In genomic region chr4:49480104-49480760, GRCm38 (mm10) we compare ENCODE assay signal across 11 mouse cellular contexts. TPM values are rescaled to one million over a fixed set of nuclear protein-coding genes. Genes with fewer than 3 reads are reported as not detected.
DNase-seq lines count a peak whose midpoint lies in the region; ATAC-seq lines count a peak whose summit lies in the region.
"Had no signal": no experiment of that assay in that cellular context is flagged by ENCODE, and none has a peak within 500 bp of the region (broad histone marks: within the 10 kb centered on the region; RNA-seq: fewer than 3 reads in every experiment).

No protein-coding gene starts in this region.

- no peaks in the 10 kb centered on the region for H3K9me3 ChIP-seq in heart, embryonic 11.5 days (replicated peaks; ENCODE audit: control insufficient read depth, low read length)
- H3K9me3 ChIP-seq in embryonic facial prominence, embryonic 11.5 days (replicated peaks; ENCODE audit: control insufficient read depth, low read length), result no peaks in the 10 kb centered on the region
- no peaks in the 10 kb centered on the region for H3K9me3 ChIP-seq in kidney, embryonic 16.5 days (ENCODE audit: low read length)
- H3K9me3 ChIP-seq in midbrain, embryonic 10.5 days (replicated peaks), result no peaks in the 10 kb centered on the region
- H3K9me3 ChIP-seq: neural tube, embryonic 12.5 days had no signal

- peak overlapping the region; percentile 22 for H3K4me3 ChIP-seq in heart, embryonic 11.5 days (ENCODE audit: low read depth, low read length)
- H3K4me3 ChIP-seq in embryonic facial prominence, embryonic 11.5 days (ENCODE audit: low read depth, low read length), result no peak overlapping the region
- peak overlapping the region; percentile 4; the same call in 1 of the 2 replicates for H3K4me3 ChIP-seq in kidney, embryonic 16.5 days (ENCODE audit: low read length)
- no peak overlapping the region for H3K4me3 ChIP-seq in midbrain, embryonic 10.5 days
- H3K4me3 ChIP-seq: neural tube, embryonic 12.5 days had no signal

- H3K9ac ChIP-seq in heart, embryonic 11.5 days (ENCODE audit: low read depth, low read length), result no peak overlapping the region
- no peak overlapping the region for H3K9ac ChIP-seq in embryonic facial prominence, embryonic 11.5 days (replicated peaks; ENCODE audit: low read length)
- H3K9ac ChIP-seq in kidney, embryonic 16.5 days (replicated peaks; ENCODE audit: low read length), result no peak overlapping the region
- H3K9ac ChIP-seq: neural tube, embryonic 12.5 days had no signal

- no peaks in the 10 kb centered on the region for H3K4me1 ChIP-seq in heart, embryonic 11.5 days (ENCODE audit: control insufficient read depth, insufficient read depth, low read length)
- H3K4me1 ChIP-seq in embryonic facial prominence, embryonic 11.5 days (ENCODE audit: control insufficient read depth, insufficient read depth, low read length), result no peaks in the 10 kb centered on the region
- H3K4me1 ChIP-seq in kidney, embryonic 16.5 days (ENCODE audit: insufficient read depth, low read length), result peaks cover 4% of the 10 kb centered on the region; the same call in 1 of the 2 replicates
- peaks cover 21% of the 10 kb centered on the region for H3K4me1 ChIP-seq in midbrain, embryonic 10.5 days

- H3K4me2 ChIP-seq in heart, embryonic 11.5 days, result peak overlapping the region; percentile 54
- peak overlapping the region; percentile 25; the same call in 1 of the 2 replicates for H3K4me2 ChIP-seq in embryonic facial prominence, embryonic 11.5 days (ENCODE audit: low read depth, low read length)
- H3K4me2 ChIP-seq in kidney, embryonic 16.5 days (replicated peaks; ENCODE audit: low read depth, low read length), result peak overlapping the region; percentile 37
- H3K4me2 ChIP-seq: neural tube, embryonic 12.5 days had no signal

- 14% methylated on average over 21 of the region's 21 CpGs for WGBS in heart, embryonic 11.5 days (ENCODE audit: insufficient replicate concordance)
- 24% methylated on average over 21 of the region's 21 CpGs for WGBS in embryonic facial prominence, embryonic 11.5 days
- 15% methylated on average over 21 of the region's 21 CpGs for WGBS in kidney, embryonic 16.5 days
- WGBS in midbrain, embryonic 10.5 days, result 26% methylated on average over 21 of the region's 21 CpGs

- no peaks in the 10 kb centered on the region for H3K36me3 ChIP-seq in heart, embryonic 11.5 days (ENCODE audit: control insufficient read depth, insufficient read depth, low read length)
- H3K36me3 ChIP-seq in embryonic facial prominence, embryonic 11.5 days (replicated peaks; ENCODE audit: control insufficient read depth, insufficient read depth, low read depth, low read length), result no peaks in the 10 kb centered on the region
- H3K36me3 ChIP-seq in kidney, embryonic 16.5 days (ENCODE audit: insufficient read depth, low read length), result no peaks in the 10 kb centered on the region
- H3K36me3 ChIP-seq in midbrain, embryonic 10.5 days, result no peaks in the 10 kb centered on the region
- H3K36me3 ChIP-seq: neural tube, embryonic 12.5 days had no signal

- intact Hi-C loops in heart, postnatal 25 days (cut with DNase I), result no loop called here

- no peak overlapping the region for H3K27ac ChIP-seq in heart, embryonic 11.5 days (ENCODE audit: low read depth, low read length)
- no peak overlapping the region for H3K27ac ChIP-seq in embryonic facial prominence, embryonic 11.5 days (replicated peaks; ENCODE audit: low read depth, low read length)
- no peak overlapping the region for H3K27ac ChIP-seq in kidney, embryonic 16.5 days (ENCODE audit: low read length)
- no peak overlapping the region for H3K27ac ChIP-seq in midbrain, embryonic 10.5 days (replicated peaks)
- H3K27ac ChIP-seq: neural tube, embryonic 12.5 days had no signal

- ATAC-seq in heart, embryonic 11.5 days (replicated peaks; ENCODE audit: insufficient number of reproducible peaks, low FRiP score, low TSS enrichment), result no peak
- ATAC-seq in embryonic facial prominence, embryonic 11.5 days (replicated peaks; ENCODE audit: insufficient number of reproducible peaks, low FRiP score, low TSS enrichment, low read depth), result no peak
- ATAC-seq in kidney, embryonic 16.5 days (ENCODE audit: low FRiP score, low TSS enrichment), result no peak

- no peak for DNase-seq in heart, postnatal 25 days (ENCODE audit: low spot score)
- peak; percentile 4 for DNase-seq in embryonic facial prominence, embryonic 11.5 days (ENCODE audit: low spot score)
- DNase-seq in midbrain, embryonic 10.5 days (ENCODE audit: low spot score), result peak; percentile 14
- DNase-seq in cerebellum, postnatal 4 days (ENCODE audit: low spot score in 2 of 2), result no peak
- no peak for DNase-seq in adrenal gland, postnatal 14 days
- DNase-seq in spleen, postnatal 4 days (ENCODE audit: low spot score in 2 of 2), result no peak

- no peaks in the 10 kb centered on the region for H3K27me3 ChIP-seq in heart, embryonic 11.5 days (ENCODE audit: control insufficient read depth, insufficient read depth, low read length)
- H3K27me3 ChIP-seq in embryonic facial prominence, embryonic 11.5 days (ENCODE audit: control insufficient read depth, insufficient read depth, low read length), result no peaks in the 10 kb centered on the region
- H3K27me3 ChIP-seq in kidney, embryonic 16.5 days (ENCODE audit: insufficient read depth, low read length), result no peaks in the 10 kb centered on the region; the same call in 1 of the 2 replicates
- H3K27me3 ChIP-seq in midbrain, embryonic 10.5 days (ENCODE audit: low read depth, poor library complexity, severe bottlenecking), result no peaks in the 10 kb centered on the region
- H3K27me3 ChIP-seq: CH12.LX; neural tube, embryonic 12.5 days had no signal

RNA-seq across cellular contexts. Expression of gene Acnat1, which starts 6.5 kb away (rescaled TPM):
- polyA plus RNA-seq in heart, embryonic 11.5 days (2014; fragmentation: Nextera tagmentation; extraction: Ambion mirVana), result not detected in 2 replicates
- not detected for total RNA-seq in heart, postnatal 25 days (2021)
- not detected in 2 replicates for polyA plus RNA-seq in embryonic facial prominence, embryonic 11.5 days (2014; fragmentation: Nextera tagmentation; extraction: Ambion mirVana)
- polyA plus RNA-seq in kidney, embryonic 16.5 days (2015; fragmentation: Nextera tagmentation; extraction: Ambion mirVana), result 0.80 and 1.0 TPM in 2 replicates
- polyA plus RNA-seq in midbrain, embryonic 10.5 days (2016; fragmentation: Nextera tagmentation; extraction: Ambion mirVana), result not detected in 2 replicates
- 2.7 and 20.3 TPM in 2 replicates for total RNA-seq in adrenal gland, postnatal 14 days (2021)
- total RNA-seq: CH12.LX had no signal
- polyA plus RNA-seq: neural tube, embryonic 12.5 days had no signal

RNA-seq across cellular contexts. Expression of gene Baat, which starts 26.1 kb away (rescaled TPM):
- 0.10 TPM in 1 of 2 replicates, not detected in the other for polyA plus RNA-seq in heart, embryonic 11.5 days (2014; fragmentation: Nextera tagmentation; extraction: Ambion mirVana)
- not detected for total RNA-seq in heart, postnatal 25 days (2021)
- not detected in 2 replicates for polyA plus RNA-seq in embryonic facial prominence, embryonic 11.5 days (2014; fragmentation: Nextera tagmentation; extraction: Ambion mirVana)
- 0.12 and 0.22 TPM in 2 replicates for polyA plus RNA-seq in kidney, embryonic 16.5 days (2015; fragmentation: Nextera tagmentation; extraction: Ambion mirVana)
- polyA plus RNA-seq in midbrain, embryonic 10.5 days (2016; fragmentation: Nextera tagmentation; extraction: Ambion mirVana), result 0.14 and 0.16 TPM in 2 replicates
- total RNA-seq in adrenal gland, postnatal 14 days (2021), result 0.30 and 10.4 TPM in 2 replicates
- polyA plus RNA-seq: gonadal fat pad, adult 2 months had no signal

RNA-seq across cellular contexts. Expression of gene Mrpl50, which starts 40.7 kb away (rescaled TPM):
- 71.8 and 72.9 TPM in 2 replicates for polyA plus RNA-seq in heart, embryonic 11.5 days (2014; fragmentation: Nextera tagmentation; extraction: Ambion mirVana)
- 10 to 100 TPM; 46.1 to 47.0 TPM for total RNA-seq in heart, postnatal 25 days (2021)
- polyA plus RNA-seq in embryonic facial prominence, embryonic 11.5 days (2014; fragmentation: Nextera tagmentation; extraction: Ambion mirVana), result 107 and 119 TPM in 2 replicates
- polyA plus RNA-seq in kidney, embryonic 16.5 days (2015; fragmentation: Nextera tagmentation; extraction: Ambion mirVana), result 91.4 and 95.7 TPM in 2 replicates
- polyA plus RNA-seq in midbrain, embryonic 10.5 days (2016; fragmentation: Nextera tagmentation; extraction: Ambion mirVana), result 85.6 and 86.3 TPM in 2 replicates
- total RNA-seq in adrenal gland, postnatal 14 days (2021), result 45.5 and 50.0 TPM in 2 replicates

RNA-seq across cellular contexts. Expression of gene Zfp189, which starts 40.7 kb away (rescaled TPM):
- 6.8 and 7.3 TPM in 2 replicates for polyA plus RNA-seq in heart, embryonic 11.5 days (2014; fragmentation: Nextera tagmentation; extraction: Ambion mirVana)
- 1 to 10 TPM; 4.9 to 6.4 TPM for total RNA-seq in heart, postnatal 25 days (2021)
- polyA plus RNA-seq in embryonic facial prominence, embryonic 11.5 days (2014; fragmentation: Nextera tagmentation; extraction: Ambion mirVana), result 14.4 and 14.9 TPM in 2 replicates
- polyA plus RNA-seq in kidney, embryonic 16.5 days (2015; fragmentation: Nextera tagmentation; extraction: Ambion mirVana), result 11.1 and 13.0 TPM in 2 replicates
- 11.6 and 12.3 TPM in 2 replicates for polyA plus RNA-seq in midbrain, embryonic 10.5 days (2016; fragmentation: Nextera tagmentation; extraction: Ambion mirVana)
- total RNA-seq in adrenal gland, postnatal 14 days (2021), result 7.9 and 8.4 TPM in 2 replicates

Comparison
In these comparisons a context has a peak if more than half of its experiments do, and no peak if none do; other contexts are left out.
1. H3K4me3 ChIP-seq: peak in heart, embryonic 11.5 days (single experiment) and kidney, embryonic 16.5 days (single experiment); none in embryonic facial prominence, embryonic 11.5 days (single experiment) and midbrain, embryonic 10.5 days (single experiment).
2. DNase-seq: peak in embryonic facial prominence, embryonic 11.5 days (single experiment) and midbrain, embryonic 10.5 days (single experiment); none in heart, postnatal 25 days (single experiment), cerebellum, postnatal 4 days (0 of 2), adrenal gland, postnatal 14 days (single experiment) and spleen, postnatal 4 days (0 of 2).
3. Peak in every context shown above with its lines, with median percentiles within 50 percentile points of each other: H3K4me2 ChIP-seq.